Mouse (Mus musculus) left cerebral cortex, adult 11 months (tissue): Measurements from ENCODE around the gene Arrb1.

Source experiments
- DNase-seq: peaks from one replicate; pipeline ENCODE4 v3.0.0; 2022; ENCODE audit warnings: low spot score

Gene Arrb1

GRCm38 (mm10) chr7:99633966-99634665 lies 98.8 kb downstream of the Arrb1 start:
- no peak for DNase-seq

- no peak for DNase-seq
Measured at GRCm38 (mm10) chr7:99641245-99641644, 106.0 kb downstream of the Arrb1 start.

GRCm38 (mm10) chr7:99642078-99642477 lies 106.8 kb downstream of the Arrb1 start:
- DNase-seq = no peak

- no peak for DNase-seq
Measured at GRCm38 (mm10) chr7:99644701-99645100, 109.4 kb downstream of the Arrb1 start.

DNA sequence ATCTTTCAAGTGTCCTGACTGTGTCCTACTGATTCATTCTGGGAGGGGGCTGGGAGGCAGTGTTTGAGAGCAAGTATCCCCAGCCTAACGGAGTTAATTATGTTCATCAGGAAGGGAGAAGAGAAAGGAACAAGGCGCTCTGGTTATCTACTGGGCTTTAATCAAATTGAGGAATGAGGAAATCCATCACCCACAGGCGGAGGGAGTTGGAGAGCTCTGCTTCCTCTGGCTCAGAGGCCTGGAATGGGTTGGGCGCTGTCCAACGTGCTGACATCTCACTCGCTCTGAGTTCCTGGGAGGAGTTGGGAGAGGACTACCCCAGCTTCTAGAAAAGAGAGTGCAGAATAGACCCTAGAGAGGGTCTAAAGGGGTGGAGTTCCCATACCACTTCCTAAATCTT lies 113.4 kb downstream of the Arrb1 start:
- no peak for DNase-seq

GRCm38 (mm10) chr7:99649585-99649984 lies 114.3 kb downstream of the Arrb1 start:
- DNase-seq = no peak

DNA sequence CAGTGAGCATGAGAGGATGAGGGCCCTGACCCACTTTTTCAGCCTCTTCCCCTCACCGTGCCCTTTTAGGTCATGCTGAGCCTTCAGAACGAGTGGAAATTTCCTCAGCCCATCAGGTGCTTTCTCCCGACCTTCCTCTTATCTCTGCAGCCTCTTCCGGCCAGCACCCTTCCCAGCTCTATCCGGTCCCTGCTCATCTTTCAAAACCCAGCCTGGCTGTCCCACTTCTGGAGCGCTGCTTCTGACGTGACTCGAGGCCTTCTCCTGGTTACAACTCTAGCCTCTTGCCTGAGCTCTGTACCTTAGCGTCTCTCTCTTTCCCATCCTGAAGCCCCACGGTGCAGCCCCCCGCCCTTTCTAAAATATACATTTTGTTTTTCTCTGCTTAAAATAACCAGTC lies 119.0 kb downstream of the Arrb1 start:
- no peak for DNase-seq
